Mouse (Mus musculus): Measurements from ENCODE around the gene Klhl11. TPM values are rescaled to one million over a fixed set of nuclear protein-coding genes. Genes with fewer than 3 reads are reported as not detected.

Gene Klhl11
- polyA plus RNA-seq, 1 experiment from 2014 or later: 10.9 TPM

DNA sequence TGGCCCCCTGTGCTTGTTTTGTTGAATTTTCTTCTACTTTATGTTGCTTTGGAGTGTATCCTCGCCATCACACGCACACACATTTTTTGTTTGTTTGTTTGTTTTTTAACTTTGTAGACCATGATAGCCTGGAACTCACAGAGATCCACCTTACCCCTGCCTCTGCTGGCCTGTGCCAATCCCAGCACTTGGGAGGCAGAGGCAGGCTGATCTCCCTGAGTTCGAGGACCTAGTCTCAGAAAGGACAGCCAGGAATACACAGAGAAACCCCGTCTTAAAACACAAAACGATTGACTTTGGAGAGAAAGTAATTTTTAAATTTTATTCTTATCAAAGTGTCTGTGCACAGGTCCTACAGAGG, 374 bp upstream of the Klhl11 start:
- peak overlapping the region; percentile 97 for H3K4me2 ChIP-seq

DNA sequence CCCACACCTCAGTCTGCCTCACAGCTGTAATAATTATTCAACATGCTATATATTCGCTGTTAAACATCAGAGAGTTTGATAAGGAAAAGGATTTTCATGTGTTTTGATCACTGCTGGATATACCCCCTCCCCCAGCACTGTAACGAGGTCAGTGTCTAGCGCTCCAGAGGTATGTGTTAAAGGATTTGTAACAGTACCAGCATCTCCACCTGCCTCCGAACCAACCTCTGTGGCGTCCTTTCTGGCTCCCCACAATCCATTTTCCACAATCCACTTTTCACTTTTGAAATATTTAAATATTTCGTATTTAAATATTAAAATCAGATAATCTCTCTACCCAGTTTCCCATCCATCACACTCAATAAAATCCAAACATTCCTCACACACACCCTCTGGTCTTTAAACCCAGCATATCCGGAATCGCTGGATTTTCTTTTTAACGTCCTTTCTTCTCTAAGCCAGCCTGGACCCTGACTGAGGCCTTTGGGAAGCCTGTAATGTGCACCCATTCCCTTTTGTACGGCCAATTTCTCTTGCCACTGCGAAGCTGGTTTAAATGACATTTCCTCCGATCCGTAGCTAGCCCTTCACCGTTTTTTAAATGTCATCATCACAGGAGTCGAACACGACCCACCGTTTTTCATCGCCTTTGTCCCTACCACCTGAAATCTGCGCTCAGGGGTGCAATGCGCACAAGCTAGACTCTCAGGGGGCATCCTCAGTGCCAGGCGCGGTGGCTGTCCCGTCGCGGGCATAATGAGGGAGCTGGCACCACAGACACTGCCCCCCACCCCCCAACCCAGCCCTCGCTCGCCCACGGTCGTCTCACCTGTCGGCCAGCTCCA, 967 bp downstream of the Klhl11 start:
- 2% methylated on average over 30 of the region's 30 CpGs for WGBS
- H3K4me3 ChIP-seq (ENCODE audit: low read depth, low read length): peak overlapping the region; percentile 96
- H3K9me3 ChIP-seq (ENCODE audit: low read depth, low read length): no peaks in the 10 kb centered on the region
- H3K27me3 ChIP-seq (ENCODE audit: insufficient read depth, low read length): no peaks in the 10 kb centered on the region
- 0 out of 2 replicates have a peak overlapping the region, but pooled peaks have one; percentile 76 for H3K27ac ChIP-seq (ENCODE audit: low read depth)
- no peak for TF ChIP-seq CTCF (IDR thresholded peaks at IDR 0.05; ENCODE audit: low read depth)
- peak overlapping the region; percentile 94 for H3K9ac ChIP-seq
- H3K4me2 ChIP-seq: peak overlapping the region; percentile 97
- peaks cover 5% of the 10 kb centered on the region; the same call in 1 of the 2 replicates for H3K4me1 ChIP-seq (ENCODE audit: insufficient read depth)
- DNase-seq: peak; percentile 33
- no peak for ATAC-seq (ENCODE audit: insufficient read depth)
- H3K36me3 ChIP-seq (ENCODE audit: insufficient read depth): peaks cover 14% of the 10 kb centered on the region

More for the DNA sequence above, 374 bp upstream of the Klhl11 start:
- DNase-seq (no peak), ATAC-seq (ENCODE audit: insufficient read depth) (no peak)
- Histone ChIP-seq H3K27me3 (ENCODE audit: insufficient read depth, low read length) (no peaks in the 10 kb centered on the region), H3K4me1 (ENCODE audit: insufficient read depth) (peaks cover 5% of the 10 kb centered on the region; the same call in 1 of the 2 replicates), H3K27ac (ENCODE audit: low read depth) (no peak overlapping the region), H3K9me3 (ENCODE audit: low read depth, low read length) (no peaks in the 10 kb centered on the region), H3K9ac (no peak overlapping the region), H3K36me3 (ENCODE audit: insufficient read depth) (peaks cover 19% of the 10 kb centered on the region), H3K4me3 (ENCODE audit: low read depth, low read length) (peak overlapping the region; percentile 96)
- TF ChIP-seq CTCF (IDR thresholded peaks at IDR 0.05; ENCODE audit: low read depth): no peak
- WGBS: 31% methylated on average over 5 of the region's 5 CpGs

DNA sequence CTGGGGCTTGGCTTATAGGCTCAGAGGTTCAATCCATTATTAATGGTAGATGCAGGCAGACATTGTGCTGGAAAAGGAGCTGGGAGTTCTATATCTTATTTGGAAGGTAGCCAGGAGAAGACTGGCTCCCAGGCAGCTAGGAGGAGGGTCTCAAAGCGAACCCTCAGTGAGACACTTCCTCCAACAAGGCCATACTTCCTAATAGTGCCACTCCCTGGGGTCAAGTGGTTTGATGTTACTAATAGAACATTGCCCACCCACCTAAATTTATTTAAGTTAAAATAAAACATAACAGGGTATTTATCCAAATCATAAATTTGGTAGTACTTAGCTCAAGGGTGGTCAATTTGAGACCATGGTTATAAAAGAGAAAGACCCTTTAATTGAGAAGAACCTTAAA, 6.7 kb downstream of the Klhl11 start:
- Histone ChIP-seq H3K27me3 (ENCODE audit: insufficient read depth, low read length) (no peaks in the 10 kb centered on the region), H3K4me1 (ENCODE audit: insufficient read depth) (peaks cover 2% of the 10 kb centered on the region; the same call in 1 of the 2 replicates), H3K4me3 (ENCODE audit: low read depth, low read length) (no peak overlapping the region), H3K4me2 (no peak overlapping the region), H3K27ac (ENCODE audit: low read depth) (no peak overlapping the region), H3K9me3 (ENCODE audit: low read depth, low read length) (no peaks in the 10 kb centered on the region), H3K36me3 (ENCODE audit: insufficient read depth) (peaks cover 28% of the 10 kb centered on the region), H3K9ac (no peak overlapping the region)
- TF ChIP-seq CTCF (IDR thresholded peaks at IDR 0.05; ENCODE audit: low read depth): no peak
- WGBS: 63% methylated on average over 1 of the region's 1 CpGs
- DNase-seq: no peak
- no peak for ATAC-seq (ENCODE audit: insufficient read depth)

DNA sequence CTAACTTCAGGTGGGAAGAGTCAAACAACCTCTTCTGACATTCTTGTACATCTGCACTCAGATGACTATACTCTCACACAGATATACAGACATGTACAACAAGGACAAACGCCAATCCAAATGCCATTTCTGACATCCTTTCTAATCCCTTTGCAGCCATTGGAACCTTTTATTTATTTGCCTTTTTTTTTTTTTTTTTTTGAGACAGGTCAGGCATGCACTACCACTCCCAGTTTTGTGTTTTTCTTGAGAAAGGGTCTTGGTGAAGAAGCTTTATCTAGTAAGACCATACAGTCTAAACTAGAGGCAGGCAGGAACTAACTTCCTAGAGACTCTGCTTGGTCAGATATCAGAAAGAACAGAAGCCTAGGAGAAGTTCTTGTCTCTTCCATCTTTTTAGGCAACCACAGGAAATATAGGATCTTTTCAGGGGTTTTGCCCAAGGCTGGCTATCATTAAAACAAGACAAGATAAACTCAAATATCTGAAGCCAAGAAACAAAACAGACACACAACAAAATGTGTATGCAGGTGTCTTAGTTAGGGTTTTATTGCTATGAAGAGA, 7.2 kb downstream of the Klhl11 start:
- 87% methylated on average over 1 of the region's 1 CpGs for WGBS
- ATAC-seq (ENCODE audit: insufficient read depth) (no peak), DNase-seq (no peak)
- Histone ChIP-seq H3K4me3 (ENCODE audit: low read depth, low read length) (no peak overlapping the region), H3K4me2 (no peak overlapping the region), H3K9me3 (ENCODE audit: low read depth, low read length) (no peaks in the 10 kb centered on the region), H3K27me3 (ENCODE audit: insufficient read depth, low read length) (no peaks in the 10 kb centered on the region), H3K27ac (ENCODE audit: low read depth) (no peak overlapping the region), H3K36me3 (ENCODE audit: insufficient read depth) (peaks cover 31% of the 10 kb centered on the region), H3K9ac (no peak overlapping the region), H3K4me1 (ENCODE audit: insufficient read depth) (no peaks in the 10 kb centered on the region)
- no peak for TF ChIP-seq CTCF (IDR thresholded peaks at IDR 0.05; ENCODE audit: low read depth)

DNA sequence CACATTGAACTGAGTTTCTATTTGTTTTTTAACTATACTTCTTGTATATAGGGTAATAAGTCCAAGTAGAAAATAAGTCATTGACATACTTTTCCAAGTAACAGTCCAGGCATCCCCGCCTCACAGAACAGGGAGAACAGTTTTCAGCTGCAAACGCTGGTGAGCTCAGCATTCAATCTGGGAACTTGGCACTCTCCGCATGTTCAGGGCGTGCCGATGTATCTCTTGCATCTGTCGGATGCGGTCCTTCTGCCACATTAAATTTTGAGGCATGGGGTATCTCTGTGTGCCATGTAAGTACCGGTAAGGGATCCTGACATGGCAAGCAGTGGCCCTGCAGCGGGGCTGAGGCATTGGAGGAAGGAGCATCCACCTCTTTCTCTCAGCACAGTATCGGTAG, 9.8 kb downstream of the Klhl11 start:
- H3K4me1 ChIP-seq (ENCODE audit: insufficient read depth): no peaks in the 10 kb centered on the region
- no peak for TF ChIP-seq CTCF (IDR thresholded peaks at IDR 0.05; ENCODE audit: low read depth)
- no peak overlapping the region for H3K4me3 ChIP-seq (ENCODE audit: low read depth, low read length)
- DNase-seq: no peak
- 90% methylated on average over 10 of the region's 10 CpGs for WGBS
- H3K9me3 ChIP-seq (ENCODE audit: low read depth, low read length): no peaks in the 10 kb centered on the region
- no peak overlapping the region for H3K9ac ChIP-seq
- H3K27me3 ChIP-seq (ENCODE audit: insufficient read depth, low read length): no peaks in the 10 kb centered on the region
- H3K4me2 ChIP-seq: no peak overlapping the region
- H3K36me3 ChIP-seq (ENCODE audit: insufficient read depth): peaks cover 39% of the 10 kb centered on the region
- no peak for ATAC-seq (ENCODE audit: insufficient read depth)
- no peak overlapping the region for H3K27ac ChIP-seq (ENCODE audit: low read depth)

DNA sequence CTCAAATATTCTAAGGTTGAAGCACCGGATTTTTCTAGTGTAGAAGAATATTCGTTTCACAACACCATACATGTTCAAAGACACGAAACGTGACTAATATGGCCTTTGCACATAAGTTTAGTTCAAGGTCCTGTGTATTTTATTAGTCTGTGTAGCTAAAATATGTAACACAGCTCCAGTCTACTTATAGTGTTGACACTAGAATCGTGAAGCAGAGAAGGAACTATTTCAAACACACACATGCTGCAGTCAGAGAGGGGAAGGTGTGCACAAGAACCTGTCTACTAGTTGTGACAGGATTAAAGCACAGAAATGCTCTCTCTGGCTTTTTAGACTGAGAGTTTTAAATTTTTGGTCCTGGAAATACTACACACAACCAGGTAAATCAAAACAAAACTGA, 14.8 kb downstream of the Klhl11 start:
- 65% methylated on average over 5 of the region's 5 CpGs for WGBS
- Histone ChIP-seq H3K9ac (no peak overlapping the region), H3K9me3 (ENCODE audit: low read depth, low read length) (no peaks in the 10 kb centered on the region), H3K27me3 (ENCODE audit: insufficient read depth, low read length) (no peaks in the 10 kb centered on the region), H3K4me2 (no peak overlapping the region), H3K27ac (ENCODE audit: low read depth) (0 out of 2 replicates have a peak overlapping the region, but pooled peaks have one; percentile 12), H3K4me1 (ENCODE audit: insufficient read depth) (no peaks in the 10 kb centered on the region), H3K4me3 (ENCODE audit: low read depth, low read length) (no peak overlapping the region), H3K36me3 (ENCODE audit: insufficient read depth) (peaks cover 32% of the 10 kb centered on the region)
- TF ChIP-seq CTCF (IDR thresholded peaks at IDR 0.05; ENCODE audit: low read depth): no peak
- no peak for ATAC-seq (ENCODE audit: insufficient read depth)
- DNase-seq: no peak

DNA sequence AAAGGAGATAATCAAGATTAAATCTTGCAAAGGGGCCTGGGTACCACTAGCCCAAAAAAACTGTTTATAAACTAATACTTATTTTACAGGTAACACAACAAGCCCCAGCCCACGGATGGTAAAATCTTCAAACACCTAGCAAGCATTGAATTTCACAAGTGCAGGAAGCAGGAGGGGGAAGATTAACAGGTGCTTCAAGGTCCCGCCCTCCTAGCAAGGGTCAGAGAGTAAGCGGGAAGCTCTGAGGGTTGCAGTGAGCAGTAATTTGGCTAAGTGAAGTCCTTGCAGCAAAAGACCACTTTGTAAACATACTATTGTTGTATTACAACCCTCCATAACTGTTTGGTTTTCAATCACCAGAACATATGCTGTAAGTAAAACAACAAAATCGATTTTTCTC, 15.3 kb downstream of the Klhl11 start:
- 56% methylated on average over 4 of the region's 4 CpGs for WGBS
- no peak overlapping the region for H3K27ac ChIP-seq (ENCODE audit: low read depth)
- no peak for TF ChIP-seq CTCF (IDR thresholded peaks at IDR 0.05; ENCODE audit: low read depth)
- H3K9ac ChIP-seq: no peak overlapping the region
- H3K36me3 ChIP-seq (ENCODE audit: insufficient read depth): peaks cover 29% of the 10 kb centered on the region
- no peaks in the 10 kb centered on the region for H3K27me3 ChIP-seq (ENCODE audit: insufficient read depth, low read length)
- ATAC-seq (ENCODE audit: insufficient read depth): no peak
- H3K4me2 ChIP-seq: no peak overlapping the region
- H3K9me3 ChIP-seq (ENCODE audit: low read depth, low read length): no peaks in the 10 kb centered on the region
- H3K4me3 ChIP-seq (ENCODE audit: low read depth, low read length): no peak overlapping the region
- DNase-seq: no peak
- H3K4me1 ChIP-seq (ENCODE audit: insufficient read depth): no peaks in the 10 kb centered on the region
